Comparison of ENCODE assay signal across 1 mouse cellular context in genomic region chr16:38453952-38454351, GRCm38 (mm10).
TF ChIP-seq lines count a peak whose summit lies in the region.

No protein-coding gene starts in this region.

TF ChIP-seq in MEL, 35 proteins besides CTCF, POLR2A, EP300 and RAD21:
- TF ChIP-seq TAL1 (IDR thresholded peaks at IDR 0.05; ENCODE audit: low read length) (peak; percentile 58), ETS1 (IDR thresholded peaks at IDR 0.05; ENCODE audit: low read depth, low read length) (peak; percentile 49; the same call in 1 of the 2 replicates), MAZ (IDR thresholded peaks at IDR 0.05; ENCODE audit: low read depth, low read length) (no peak), TCF12 (IDR thresholded peaks at IDR 0.05; ENCODE audit: low read depth, low read length) (peak; percentile 42; the same call in 1 of the 2 replicates), GATA1 (IDR thresholded peaks at IDR 0.05; ENCODE audit: low read depth, low read length) (peak; percentile 74), POLR2AphosphoS2 (IDR thresholded peaks at IDR 0.05; ENCODE audit: low read length) (peak; percentile 27; the same call in 1 of the 2 replicates), ZNF384 (IDR thresholded peaks at IDR 0.05; ENCODE audit: low read depth, low read length) (no peak), KAT2A (conservative IDR thresholded peaks at IDR 0.05; ENCODE audit: low read depth, low read length) (no peak), SIN3A (IDR thresholded peaks at IDR 0.05; ENCODE audit: low read length) (peak; percentile 82), MYC (IDR thresholded peaks at IDR 0.05; ENCODE audit: low read depth, low read length) (peak; percentile 55; the same call in 1 of the 2 replicates), USF2 (IDR thresholded peaks at IDR 0.05; ENCODE audit: borderline replicate concordance in 1 of 2, insufficient read depth in 1 of 2, low read depth in 1 of 2, low read length in 2 of 2) (no peak), TBP (IDR thresholded peaks at IDR 0.05; ENCODE audit: low read depth, low read length) (peak; percentile 91), ELF1 (IDR thresholded peaks at IDR 0.05; ENCODE audit: low read depth, low read length) (no peak), JUND (IDR thresholded peaks at IDR 0.05; ENCODE audit: low read depth, low read length) (no peak), ZC3H11A (IDR thresholded peaks at IDR 0.05; ENCODE audit: low read depth, low read length) (no peak), ZMIZ1 (IDR thresholded peaks at IDR 0.05; ENCODE audit: low read depth, low read length) (peak; percentile 72; the same call in 1 of the 2 replicates), SMC3 (IDR thresholded peaks at IDR 0.05; ENCODE audit: low read depth, low read length) (no peak), RCOR1 (IDR thresholded peaks at IDR 0.05; ENCODE audit: low read depth, low read length) (no peak), MXI1 (IDR thresholded peaks at IDR 0.05; ENCODE audit: low read depth, low read length) (peak; percentile 52; the same call in 1 of the 2 replicates), NELFE (IDR thresholded peaks at IDR 0.05; ENCODE audit: low read depth, low read length) (peak; percentile 66), ZKSCAN1 (IDR thresholded peaks at IDR 0.05; ENCODE audit: low read depth, low read length) (no peak), GABPA (IDR thresholded peaks at IDR 0.05; ENCODE audit: low read depth, low read length) (no peak), HCFC1 (IDR thresholded peaks at IDR 0.05; ENCODE audit: low read depth, low read length) (peak; percentile 24; the same call in 1 of the 2 replicates), MEF2A (IDR thresholded peaks at IDR 0.05; ENCODE audit: extremely low read depth, insufficient replicate concordance, low read depth, low read length, poor library complexity, severe bottlenecking) (no peak), NRF1 (IDR thresholded peaks at IDR 0.05; ENCODE audit: insufficient read depth, low read depth, low read length, poor library complexity, severe bottlenecking) (no peak), POLR2AphosphoS5 (IDR thresholded peaks at IDR 0.05; ENCODE audit: borderline replicate concordance, low read depth, low read length) (no peak)
TF ChIP-seq in MEL: peak in this region for 12.
